In genomic region chr10:59221473-59222270, GRCm38 (mm10) we compare ENCODE assay signal across 8 mouse cellular contexts. TPM values are rescaled to one million over a fixed set of nuclear protein-coding genes. Genes with fewer than 3 reads are reported as not detected.
DNase-seq lines count a peak whose midpoint lies in the region; ATAC-seq and TF ChIP-seq lines count a peak whose summit lies in the region.

Gene Sept10 (minus strand): TSS chr10:59221847.
Gene Sowahc (plus strand): TSS chr10:59221953.

- H3K9ac ChIP-seq in ES-Bruce4 (ENCODE audit: low read depth, poor library complexity, severe bottlenecking), result peak within 1 kb of the TSS; percentile 79
- peak within 1 kb of the TSS; percentile 94 for H3K9ac ChIP-seq in forebrain, embryonic 14.5 days (ENCODE audit: low read length)
- peak within 1 kb of the TSS; percentile 54 for H3K9ac ChIP-seq in liver, embryonic 15.5 days
- peak within 1 kb of the TSS; percentile 80 for H3K9ac ChIP-seq in neural tube, embryonic 11.5 days (ENCODE audit: low read length)
- peak within 1 kb of the TSS; percentile 93 for H3K9ac ChIP-seq in stomach, embryonic 16.5 days (ENCODE audit: low read length)

- H3K27me3 ChIP-seq in ES-Bruce4 (ENCODE audit: control insufficient read depth, insufficient read depth, low read length, poor library complexity, severe bottlenecking), result 0 out of 2 replicates have a peak, but pooled peaks cover 3% of the 10 kb centered on the region
- no peaks in the 10 kb centered on the region for H3K27me3 ChIP-seq in forebrain, embryonic 14.5 days (replicated peaks; ENCODE audit: control insufficient read depth, insufficient read depth, low read length)
- H3K27me3 ChIP-seq in liver, embryonic 15.5 days, result peaks cover 65% of the 10 kb centered on the region
- H3K27me3 ChIP-seq in neural tube, embryonic 11.5 days (ENCODE audit: control insufficient read depth, insufficient read depth, low read length), result no peaks in the 10 kb centered on the region
- no peaks in the 10 kb centered on the region for H3K27me3 ChIP-seq in stomach, embryonic 16.5 days (ENCODE audit: control insufficient read depth, insufficient read depth, low read length)

- ATAC-seq in forebrain, embryonic 14.5 days, result peak; percentile 97
- ATAC-seq in liver, embryonic 15.5 days (ENCODE audit: insufficient read depth), result peak; percentile 87
- peak; percentile 95 for ATAC-seq in neural tube, embryonic 11.5 days (ENCODE audit: insufficient read depth, low FRiP score, low TSS enrichment)
- peak; percentile 96 for ATAC-seq in stomach, embryonic 16.5 days (ENCODE audit: insufficient read depth, low FRiP score)

- intact Hi-C loops in heart, postnatal 10 days (cut with DNase I), result loop anchor here (5.0 kb wide), 3 partner anchors 44 to 71 kb away; no protein-coding TSS in a partner anchor

- no peaks in the 10 kb centered on the region for H3K4me1 ChIP-seq in ES-Bruce4 (ENCODE audit: control insufficient read depth, insufficient read depth, low read length)
- H3K4me1 ChIP-seq in forebrain, embryonic 14.5 days (ENCODE audit: control insufficient read depth, insufficient read depth, low read length), result peaks cover 28% of the 10 kb centered on the region
- peaks cover 26% of the 10 kb centered on the region for H3K4me1 ChIP-seq in liver, embryonic 15.5 days (replicated peaks)
- 0 out of 2 replicates have a peak, but pooled peaks cover 3% of the 10 kb centered on the region for H3K4me1 ChIP-seq in neural tube, embryonic 11.5 days (ENCODE audit: control insufficient read depth, insufficient read depth, low read length)
- H3K4me1 ChIP-seq in stomach, embryonic 16.5 days (ENCODE audit: control insufficient read depth, insufficient read depth, low read length), result peaks cover 9% of the 10 kb centered on the region

- no peaks in the 10 kb centered on the region for H3K9me3 ChIP-seq in ES-Bruce4 (replicated peaks; ENCODE audit: control insufficient read depth, insufficient read depth, low read length, poor library complexity, severe bottlenecking)
- no peaks in the 10 kb centered on the region for H3K9me3 ChIP-seq in forebrain, embryonic 14.5 days (replicated peaks; ENCODE audit: control insufficient read depth, low read length)
- no peaks in the 10 kb centered on the region for H3K9me3 ChIP-seq in liver, embryonic 15.5 days (replicated peaks)
- no peaks in the 10 kb centered on the region for H3K9me3 ChIP-seq in neural tube, embryonic 11.5 days (ENCODE audit: control insufficient read depth, low read length)
- no peaks in the 10 kb centered on the region for H3K9me3 ChIP-seq in stomach, embryonic 16.5 days (replicated peaks; ENCODE audit: control insufficient read depth, low read length)

- WGBS in forebrain, embryonic 14.5 days, result under 1% methylated on average over 83 of the region's 84 CpGs
- WGBS in liver, embryonic 15.5 days (ENCODE audit: insufficient replicate concordance), result under 1% methylated on average over 82 of the region's 84 CpGs
- under 1% methylated on average over 84 of the region's 84 CpGs for WGBS in neural tube, embryonic 11.5 days
- under 1% methylated on average over 84 of the region's 84 CpGs for WGBS in stomach, embryonic 16.5 days

- no peak within 1 kb of the TSS for H3K27ac ChIP-seq in ES-Bruce4 (ENCODE audit: insufficient read depth, low read length)
- H3K27ac ChIP-seq in forebrain, embryonic 14.5 days (ENCODE audit: low read depth, low read length), result peak within 1 kb of the TSS; percentile 96
- peak within 1 kb of the TSS; percentile 66 for H3K27ac ChIP-seq in liver, embryonic 15.5 days (replicated peaks)
- H3K27ac ChIP-seq in neural tube, embryonic 11.5 days (ENCODE audit: low read depth, low read length), result peak within 1 kb of the TSS; percentile 87
- H3K27ac ChIP-seq in stomach, embryonic 16.5 days (ENCODE audit: low read length), result peak within 1 kb of the TSS; percentile 95

- TF ChIP-seq POLR2A in ES-Bruce4 (IDR thresholded peaks at IDR 0.05; ENCODE audit: insufficient read depth, low read length), result peak; percentile 79

- H3K4me3 ChIP-seq in ES-Bruce4 (ENCODE audit: low read depth, low read length), result peak within 1 kb of the TSS; percentile 69
- H3K4me3 ChIP-seq in forebrain, embryonic 14.5 days (ENCODE audit: low read depth, low read length), result peak within 1 kb of the TSS; percentile 81
- H3K4me3 ChIP-seq in liver, embryonic 15.5 days (replicated peaks), result peak within 1 kb of the TSS; percentile 64
- H3K4me3 ChIP-seq in neural tube, embryonic 11.5 days (ENCODE audit: low read depth, low read length), result peak within 1 kb of the TSS; percentile 75
- H3K4me3 ChIP-seq in stomach, embryonic 16.5 days (replicated peaks; ENCODE audit: low read length), result peak within 1 kb of the TSS; percentile 93

- H3K4me2 ChIP-seq in forebrain, embryonic 14.5 days (ENCODE audit: low read length), result peak within 1 kb of the TSS; percentile 100
- H3K4me2 ChIP-seq in liver, embryonic 15.5 days, result peak within 1 kb of the TSS; percentile 82
- H3K4me2 ChIP-seq in neural tube, embryonic 11.5 days (ENCODE audit: low read depth), result peak within 1 kb of the TSS; percentile 100
- peak within 1 kb of the TSS; percentile 91 for H3K4me2 ChIP-seq in stomach, embryonic 16.5 days (ENCODE audit: low read depth, low read length)

- peak; percentile 53; the same call in 1 of the 2 replicates for TF ChIP-seq EP300 in ES-Bruce4 (IDR thresholded peaks at IDR 0.05; ENCODE audit: insufficient read depth, low read depth, low read length)

- DNase-seq in cerebellum, adult 11 months, result peak; percentile 96
- DNase-seq in forebrain, embryonic 14.5 days (ENCODE audit: low spot score), result peak; percentile 98
- DNase-seq in heart, postnatal 10 days, result peak; percentile 98 to 99
- peak; percentile 99 for DNase-seq in kidney, postnatal 4 days
- DNase-seq in neural tube, embryonic 11.5 days (ENCODE audit: low spot score), result peak; percentile 97

- no peaks in the 10 kb centered on the region for H3K36me3 ChIP-seq in ES-Bruce4 (ENCODE audit: control insufficient read depth, insufficient read depth, low read length, poor library complexity, severe bottlenecking)
- H3K36me3 ChIP-seq in forebrain, embryonic 14.5 days (ENCODE audit: control insufficient read depth, insufficient read depth, low read length), result no peaks in the 10 kb centered on the region
- no peaks in the 10 kb centered on the region for H3K36me3 ChIP-seq in liver, embryonic 15.5 days (replicated peaks)
- H3K36me3 ChIP-seq in neural tube, embryonic 11.5 days (ENCODE audit: control insufficient read depth, insufficient read depth, low read length), result no peaks in the 10 kb centered on the region
- H3K36me3 ChIP-seq in stomach, embryonic 16.5 days (ENCODE audit: control insufficient read depth, insufficient read depth, low read length), result no peaks in the 10 kb centered on the region

- TF ChIP-seq CTCF in ES-Bruce4 (IDR thresholded peaks at IDR 0.05; ENCODE audit: low read depth, low read length), result no peak

RNA-seq across cellular contexts. Expression of gene Sept10, which starts in this region (rescaled TPM):
- polyA plus RNA-seq in ES-Bruce4 (2011; ENCODE audit: insufficient read depth, insufficient read length, low read depth, missing spikeins), result 49.5 and 53.4 TPM in 2 replicates
- polyA plus RNA-seq in forebrain, embryonic 14.5 days (2014; fragmentation: Nextera tagmentation; extraction: Ambion mirVana), result 30.7 and 32.0 TPM in 2 replicates
- 10 to 100 TPM; 35.0 to 39.9 TPM for total RNA-seq in heart, postnatal 10 days (2021)
- 9.4 and 11.2 TPM in 2 replicates for polyA plus RNA-seq in liver, embryonic 15.5 days (2015; fragmentation: Nextera tagmentation; extraction: Ambion mirVana)
- 32.5 and 34.8 TPM in 2 replicates for polyA plus RNA-seq in neural tube, embryonic 11.5 days (2014; fragmentation: Nextera tagmentation; extraction: Ambion mirVana)
- polyA plus RNA-seq in stomach, embryonic 16.5 days (2015; fragmentation: Nextera tagmentation; extraction: Ambion mirVana), result 37.9 and 41.7 TPM in 2 replicates

RNA-seq across cellular contexts. Expression of gene Sowahc, which starts in this region (rescaled TPM):
- polyA plus RNA-seq in ES-Bruce4 (2011; ENCODE audit: insufficient read depth, insufficient read length, low read depth, missing spikeins), result 4.0 and 4.8 TPM in 2 replicates
- 10.8 and 13.1 TPM in 2 replicates for polyA plus RNA-seq in forebrain, embryonic 14.5 days (2014; fragmentation: Nextera tagmentation; extraction: Ambion mirVana)
- total RNA-seq in heart, postnatal 10 days (2021), result 1 to 10 TPM; 1.7 to 3.0 TPM
- polyA plus RNA-seq in liver, embryonic 15.5 days (2015; fragmentation: Nextera tagmentation; extraction: Ambion mirVana), result 2.0 and 2.5 TPM in 2 replicates
- polyA plus RNA-seq in neural tube, embryonic 11.5 days (2014; fragmentation: Nextera tagmentation; extraction: Ambion mirVana), result 13.0 and 13.6 TPM in 2 replicates
- polyA plus RNA-seq in stomach, embryonic 16.5 days (2015; fragmentation: Nextera tagmentation; extraction: Ambion mirVana), result 20.6 and 21.3 TPM in 2 replicates
